Mouse (Mus musculus): Measurements from ENCODE around the gene Rps11.

DNA sequence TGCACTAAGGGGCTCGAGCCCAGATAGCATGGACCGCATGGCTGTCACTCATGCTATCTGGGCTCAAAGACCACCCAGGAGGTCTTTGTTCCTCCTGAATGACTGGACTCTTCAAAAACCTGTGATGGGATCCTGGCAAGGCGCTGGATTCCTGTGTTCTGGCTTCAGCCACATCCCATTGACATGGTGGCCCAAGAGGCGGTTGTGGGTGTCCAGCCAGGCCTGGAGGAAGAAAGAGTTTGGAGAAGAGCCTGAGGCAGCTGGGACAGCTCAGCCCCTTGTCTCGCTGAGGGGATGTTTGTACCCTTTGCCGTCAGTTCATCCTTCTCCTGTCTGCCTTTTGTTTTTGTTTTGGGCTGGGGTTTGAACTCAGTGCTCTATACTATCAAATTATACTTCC, 25.3 kb upstream of the Rps11 start:
- TF ChIP-seq CTCF (IDR thresholded peaks at IDR 0.05; ENCODE audit: control insufficient read depth, insufficient read depth, low read length): no peak
- TF ChIP-seq POLR2A (IDR thresholded peaks at IDR 0.05; ENCODE audit: borderline replicate concordance, control insufficient read depth, low read depth, low read length): no peak

Data from bone marrow, adult 2 months (tissue).